Comparison of ENCODE assay signal across 9 mouse cellular contexts in the genomic region with DNA sequence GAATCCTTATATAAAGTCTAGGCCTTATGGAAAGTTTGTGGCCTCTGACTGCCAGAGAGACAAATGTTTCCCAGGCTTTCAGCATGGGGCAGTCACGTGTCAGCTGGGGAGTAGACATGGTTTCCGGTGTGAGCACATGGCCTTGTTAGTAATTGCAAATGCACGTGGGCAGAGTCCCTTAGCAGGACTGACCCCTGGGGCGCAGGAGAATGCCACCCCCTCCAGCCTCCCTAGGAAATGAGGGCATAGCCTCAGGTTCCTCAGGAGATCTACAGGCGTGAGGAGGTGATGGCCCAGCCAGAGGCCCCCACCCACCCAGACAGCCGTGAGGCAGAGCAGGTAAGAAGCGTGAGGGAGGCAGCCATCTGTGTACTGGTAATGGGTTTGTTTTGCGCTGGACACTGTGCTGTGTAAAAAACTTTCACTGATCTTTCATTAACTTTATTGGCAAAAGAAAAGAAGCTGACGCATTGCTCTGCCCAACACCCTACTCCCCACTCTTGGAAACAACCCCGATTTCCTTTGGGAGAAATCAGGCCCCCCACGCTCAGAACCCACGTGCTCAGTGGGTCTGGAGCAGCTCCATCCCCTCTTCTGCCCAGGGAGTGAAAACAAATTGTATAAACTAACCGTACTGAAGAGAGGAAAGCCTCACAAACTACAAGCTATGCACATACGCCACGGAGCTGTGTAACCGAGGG. TPM values are rescaled to one million over a fixed set of nuclear protein-coding genes. Genes with fewer than 3 reads are reported as not detected.
DNase-seq lines count a peak whose midpoint lies in the region; ATAC-seq and TF ChIP-seq lines count a peak whose summit lies in the region.
"Had no signal": no experiment of that assay in that cellular context is flagged by ENCODE, and none has a peak within 500 bp of the region (broad histone marks: within the 10 kb centered on the region; RNA-seq: fewer than 3 reads in every experiment).

No protein-coding gene starts in this region.

- peaks cover 10% of the 10 kb centered on the region for H3K4me1 ChIP-seq in lung, embryonic 14.5 days (ENCODE audit: insufficient read depth)
- peaks cover 32% of the 10 kb centered on the region for H3K4me1 ChIP-seq in forebrain, embryonic 13.5 days
- peaks cover 25% of the 10 kb centered on the region for H3K4me1 ChIP-seq in neural tube, embryonic 14.5 days (ENCODE audit: control insufficient read depth, insufficient read depth, low read length)

- WGBS in lung, embryonic 14.5 days = 53% methylated on average over 16 of the region's 16 CpGs
- 44% methylated on average over 16 of the region's 16 CpGs for WGBS in forebrain, embryonic 13.5 days
- 43% methylated on average over 16 of the region's 16 CpGs for WGBS in neural tube, embryonic 14.5 days

- no peak overlapping the region for H3K4me3 ChIP-seq in lung, embryonic 14.5 days (ENCODE audit: low read depth, low read length)
- H3K4me3 ChIP-seq in forebrain, embryonic 13.5 days = no peak overlapping the region
- H3K4me3 ChIP-seq in neural tube, embryonic 14.5 days (ENCODE audit: low read depth, low read length) = no peak overlapping the region

- H3K9ac ChIP-seq in lung, embryonic 14.5 days = no peak overlapping the region
- no peak overlapping the region for H3K9ac ChIP-seq in forebrain, embryonic 13.5 days
- H3K9ac ChIP-seq in neural tube, embryonic 14.5 days (replicated peaks; ENCODE audit: low read depth, low read length) = no peak overlapping the region
- H3K9ac ChIP-seq: liver, embryonic 14.5 days had no signal

- TF ChIP-seq CTCF in lung, embryonic 14.5 days (IDR thresholded peaks at IDR 0.05; ENCODE audit: low read depth) = no peak

- no peak overlapping the region for H3K4me2 ChIP-seq in lung, embryonic 14.5 days
- H3K4me2 ChIP-seq in forebrain, embryonic 13.5 days = no peak overlapping the region
- no peak overlapping the region for H3K4me2 ChIP-seq in neural tube, embryonic 14.5 days (ENCODE audit: low read depth, low read length)

- peak; percentile 49 for DNase-seq in lung, embryonic 14.5 days
- no peak for DNase-seq in lung, adult 18-20 months
- DNase-seq in kidney, adult 11 months = peak; percentile 92
- DNase-seq in gastrocnemius, postnatal 36 days = no peak
- DNase-seq in frontal cortex, postnatal 36 days (ENCODE audit: low spot score in 2 of 2) = no peak
- DNase-seq in layer of hippocampus, postnatal 25 days (ENCODE audit: extremely low spot score in 1 of 2, low spot score in 1 of 2) = no peak

- no peaks in the 10 kb centered on the region for H3K27me3 ChIP-seq in lung, embryonic 14.5 days (ENCODE audit: insufficient read depth, low read length)
- no peaks in the 10 kb centered on the region for H3K27me3 ChIP-seq in forebrain, embryonic 13.5 days
- no peaks in the 10 kb centered on the region for H3K27me3 ChIP-seq in neural tube, embryonic 14.5 days (ENCODE audit: control insufficient read depth, insufficient read depth, low read length)

- H3K9me3 ChIP-seq in lung, embryonic 14.5 days (ENCODE audit: low read depth, low read length) = no peaks in the 10 kb centered on the region
- H3K9me3 ChIP-seq in forebrain, embryonic 13.5 days (replicated peaks) = no peaks in the 10 kb centered on the region
- H3K9me3 ChIP-seq in neural tube, embryonic 14.5 days (ENCODE audit: control insufficient read depth, low read length) = no peaks in the 10 kb centered on the region

- intact Hi-C loops in gastrocnemius, postnatal 36 days (cut with DNase I) = no loop called here

- H3K36me3 ChIP-seq in lung, embryonic 14.5 days (ENCODE audit: insufficient read depth) = no peaks in the 10 kb centered on the region
- H3K36me3 ChIP-seq in forebrain, embryonic 13.5 days (ENCODE audit: poor library complexity, severe bottlenecking) = no peaks in the 10 kb centered on the region
- no peaks in the 10 kb centered on the region for H3K36me3 ChIP-seq in neural tube, embryonic 14.5 days (ENCODE audit: control insufficient read depth, insufficient read depth, low read length)

- no peak overlapping the region; the same call in 1 of the 2 replicates for H3K27ac ChIP-seq in lung, embryonic 14.5 days (ENCODE audit: low read depth)
- no peak overlapping the region for H3K27ac ChIP-seq in forebrain, embryonic 13.5 days
- H3K27ac ChIP-seq in neural tube, embryonic 14.5 days (ENCODE audit: low read depth, low read length) = peak overlapping the region; percentile 28; the same call in 1 of the 2 replicates
- H3K27ac ChIP-seq: liver, embryonic 14.5 days had no signal

- peak; percentile 47; the same call in 1 of the 2 replicates for ATAC-seq in lung, embryonic 14.5 days (ENCODE audit: insufficient read depth)
- peak; percentile 20; the same call in 1 of the 2 replicates for ATAC-seq in forebrain, embryonic 13.5 days
- no peak for ATAC-seq in neural tube, embryonic 14.5 days (ENCODE audit: low read depth)

RNA-seq across cellular contexts. Expression of a gene that starts 35.8 kb away (rescaled TPM):
- polyA plus RNA-seq in lung, embryonic 14.5 days (2014; fragmentation: Nextera tagmentation; extraction: Ambion mirVana) = 30.1 and 30.3 TPM in 2 replicates
- polyA plus RNA-seq in forebrain, embryonic 13.5 days (2015; fragmentation: Nextera tagmentation; extraction: Ambion mirVana) = 11.0 and 13.0 TPM in 2 replicates
- 2.7 and 14.5 TPM in 2 replicates for polyA plus RNA-seq in neural tube, embryonic 14.5 days (2014; fragmentation: Nextera tagmentation; extraction: Ambion mirVana)
- 10 to 100 TPM; 44.0 to 49.7 TPM for total RNA-seq in gastrocnemius, postnatal 36 days (2021)
- total RNA-seq in layer of hippocampus, postnatal 25 days (2021) = 1 to 10 TPM; 1.3 to 1.8 TPM

RNA-seq across cellular contexts. Expression of a gene that starts 48.6 kb away (rescaled TPM):
- polyA plus RNA-seq in lung, embryonic 14.5 days (2014; fragmentation: Nextera tagmentation; extraction: Ambion mirVana) = 11.1 and 13.0 TPM in 2 replicates
- 12.1 and 12.2 TPM in 2 replicates for polyA plus RNA-seq in forebrain, embryonic 13.5 days (2015; fragmentation: Nextera tagmentation; extraction: Ambion mirVana)
- 57.1 and 65.7 TPM in 2 replicates for polyA plus RNA-seq in neural tube, embryonic 14.5 days (2014; fragmentation: Nextera tagmentation; extraction: Ambion mirVana)
- total RNA-seq in gastrocnemius, postnatal 36 days (2021) = under 1 TPM; 0.64 to 0.69 TPM
- total RNA-seq in layer of hippocampus, postnatal 25 days (2021) = 10 to 100 TPM; 37.5 to 44.8 TPM

Comparison
In these comparisons a context has a peak if more than half of its experiments do, and no peak if none do; other contexts are left out.
1. DNase-seq: peak in lung, embryonic 14.5 days (single experiment) and kidney, adult 11 months (single experiment); none in lung, adult 18-20 months (0 of 2), gastrocnemius, postnatal 36 days (0 of 2), frontal cortex, postnatal 36 days (0 of 2) and layer of hippocampus, postnatal 25 days (0 of 2).